Mouse (Mus musculus) stomach, embryonic 14.5 days (tissue): ENCODE measurements around the gene Krtap16-1. TPM values are rescaled to one million over a fixed set of nuclear protein-coding genes. Genes with fewer than 3 reads are reported as not detected.

ENCODE experiments used
- ATAC-seq: fragments of 200-750 bp; cut with Nextera tagmentation; 2 replicates; pipeline ENCODE4 v1.8.0; 2017; ENCODE audit warnings: low read depth, moderate TSS enrichment; ENCODE audit not compliant: insufficient number of reproducible peaks, insufficient read depth, low FRiP score
- H3K27ac ChIP-seq: fragments of 300-500 bp; sonication (generic); 2 replicates; pipeline ENCODE4 v1.5.1; 2014; ENCODE audit warnings: mild to moderate bottlenecking, low read length, moderate library complexity, mixed read lengths
- H3K27me3 ChIP-seq: fragments of 300-500 bp; sonication (generic); 2 replicates; pipeline ENCODE4 v1.6.1; 2014; ENCODE audit warnings: low read length, control low read depth, mixed read lengths; ENCODE audit not compliant: control insufficient read depth, insufficient read depth
- H3K36me3 ChIP-seq: fragments of 300-500 bp; sonication (generic); 2 replicates; pipeline ENCODE4 v1.6.1; 2014; ENCODE audit warnings: mild to moderate bottlenecking, control low read depth, low read length, moderate library complexity, mixed read lengths; ENCODE audit not compliant: control insufficient read depth, insufficient read depth
- H3K4me1 ChIP-seq: fragments of 300-500 bp; sonication (generic); 2 replicates; pipeline ENCODE4 v1.6.1; 2014; ENCODE audit warnings: low read length, control low read depth, mixed read lengths; ENCODE audit not compliant: control insufficient read depth, insufficient read depth
- H3K4me2 ChIP-seq: fragments of 300-500 bp; sonication (generic); replicated peaks from 2 replicates; pipeline ENCODE4 v1.6.1; 2014; ENCODE audit warnings: low read depth, low read length, control low read depth
- H3K4me3 ChIP-seq: fragments of 300-500 bp; sonication (generic); 2 replicates; pipeline ENCODE4 v1.5.1; 2014; ENCODE audit warnings: low read depth, low read length, control low read depth
- H3K9ac ChIP-seq: fragments of 300-500 bp; sonication (generic); replicated peaks from 2 replicates; pipeline ENCODE4 v1.6.1; 2014; ENCODE audit warnings: low read depth, mild to moderate bottlenecking, control low read depth, low read length, moderate library complexity, mixed read lengths
- H3K9me3 ChIP-seq: fragments of 300-500 bp; sonication (generic); 2 replicates; pipeline ENCODE4 v1.6.1; 2016; ENCODE audit warnings: low read depth, low read length, control low read depth; ENCODE audit not compliant: control insufficient read depth
- WGBS: fragments of 180-500 bp; shearing (Covaris S2); extraction: QIAGEN DNeasy Blood & Tissue Kit; methylation state at CpG from one replicate; pipeline ENCODE4 v1.1.7; 2014; 5-methylcytosine and 5-hydroxymethylcytosine counted together
- polyA plus RNA-seq: library from polyadenylated mRNA; unstranded; fragments of >200 nt; fragmentation: Nextera tagmentation; extraction: Ambion mirVana; gene quantifications from 2 replicates; pipeline ENCODE4 v1.2.1, GENCODE M21; 2014

Gene Krtap16-1
- polyA plus RNA-seq, 1 experiment from 2014 or later: not detected

GRCm38 (mm10) chr11:100005905-100006304 is 19.5 kb upstream of the Krtap16-1 start:
- H3K9me3 ChIP-seq: no peaks in the 10 kb centered on the region; the same call in 1 of the 2 replicates
- H3K27me3 ChIP-seq: no peaks in the 10 kb centered on the region
- 66% methylated on average over 8 of the region's 8 CpGs for WGBS
- no peak overlapping the region for H3K4me3 ChIP-seq
- no peak for ATAC-seq
- H3K36me3 ChIP-seq: no peaks in the 10 kb centered on the region
- no peak overlapping the region for H3K4me2 ChIP-seq
- no peaks in the 10 kb centered on the region for H3K4me1 ChIP-seq
- H3K27ac ChIP-seq: no peak overlapping the region
- no peak overlapping the region for H3K9ac ChIP-seq

GRCm38 (mm10) chr11:100004846-100005245 is 18.4 kb upstream of the Krtap16-1 start:
- 20% methylated on average over 6 of the region's 6 CpGs for WGBS
- no peak for ATAC-seq

GRCm38 (mm10) chr11:99999091-99999490 is 12.7 kb upstream of the Krtap16-1 start:
- ATAC-seq: no peak
- no peaks in the 10 kb centered on the region; the same call in 1 of the 2 replicates for H3K9me3 ChIP-seq
- no peak overlapping the region for H3K27ac ChIP-seq
- no peaks in the 10 kb centered on the region for H3K27me3 ChIP-seq
- no peak overlapping the region for H3K9ac ChIP-seq
- no peaks in the 10 kb centered on the region for H3K36me3 ChIP-seq
- 88% methylated on average over 7 of the region's 7 CpGs for WGBS
- H3K4me3 ChIP-seq: no peak overlapping the region
- H3K4me1 ChIP-seq: no peaks in the 10 kb centered on the region
- H3K4me2 ChIP-seq: no peak overlapping the region

More at GRCm38 (mm10) chr11:100004846-100005245, 18.4 kb upstream of the Krtap16-1 start:
- Histone ChIP-seq H3K4me2 (no peak overlapping the region), H3K9me3 (no peaks in the 10 kb centered on the region; the same call in 1 of the 2 replicates), H3K27me3 (no peaks in the 10 kb centered on the region), H3K36me3 (no peaks in the 10 kb centered on the region), H3K9ac (no peak overlapping the region), H3K27ac (no peak overlapping the region), H3K4me3 (no peak overlapping the region), H3K4me1 (no peaks in the 10 kb centered on the region)

GRCm38 (mm10) chr11:99994384-99994661 is 7.9 kb upstream of the Krtap16-1 start:
- no peaks in the 10 kb centered on the region for H3K27me3 ChIP-seq
- no peak overlapping the region for H3K4me3 ChIP-seq
- H3K9ac ChIP-seq: no peak overlapping the region
- H3K4me2 ChIP-seq: no peak overlapping the region
- no peak for ATAC-seq
- H3K27ac ChIP-seq: no peak overlapping the region
- 29% methylated on average over 4 of the region's 4 CpGs for WGBS
- no peaks in the 10 kb centered on the region for H3K9me3 ChIP-seq
- H3K36me3 ChIP-seq: no peaks in the 10 kb centered on the region
- H3K4me1 ChIP-seq: peaks cover 4% of the 10 kb centered on the region; the same call in 1 of the 2 replicates

GRCm38 (mm10) chr11:99993620-99994383 is 7.4 kb upstream of the Krtap16-1 start, which contains the start of gene Krtap17-1:
Gene Krtap17-1 (minus strand): TSS chr11:99993994.
- no peak within 1 kb of the TSS for H3K27ac ChIP-seq
- H3K4me3 ChIP-seq: no peak within 1 kb of the TSS
- no peak within 1 kb of the TSS; the same call in 1 of the 2 replicates for H3K4me2 ChIP-seq
- no peaks in the 10 kb centered on the region for H3K9me3 ChIP-seq
- no peaks in the 10 kb centered on the region for H3K27me3 ChIP-seq
- no peak within 1 kb of the TSS for H3K9ac ChIP-seq
- peaks cover 4% of the 10 kb centered on the region; the same call in 1 of the 2 replicates for H3K4me1 ChIP-seq
- WGBS: 16% methylated on average over 26 of the region's 26 CpGs
- no peak for ATAC-seq
- H3K36me3 ChIP-seq: no peaks in the 10 kb centered on the region

- no peaks in the 10 kb centered on the region for H3K36me3 ChIP-seq
- WGBS: 72% methylated on average over 3 of the region's 3 CpGs
- no peaks in the 10 kb centered on the region for H3K9me3 ChIP-seq
- no peak for ATAC-seq
- H3K4me2 ChIP-seq: no peak overlapping the region
- H3K4me3 ChIP-seq: no peak overlapping the region
- no peak overlapping the region for H3K9ac ChIP-seq
- no peaks in the 10 kb centered on the region for H3K27me3 ChIP-seq
- peaks cover 4% of the 10 kb centered on the region; the same call in 1 of the 2 replicates for H3K4me1 ChIP-seq
- H3K27ac ChIP-seq: no peak overlapping the region
These were observed 4.2 kb upstream of the Krtap16-1 start for GRCm38 (mm10) chr11:99990571-99990970.

- peaks cover 4% of the 10 kb centered on the region; the same call in 1 of the 2 replicates for H3K4me1 ChIP-seq
- no peak overlapping the region for H3K4me3 ChIP-seq
- no peaks in the 10 kb centered on the region for H3K27me3 ChIP-seq
- no peak overlapping the region for H3K4me2 ChIP-seq
- no peak overlapping the region for H3K9ac ChIP-seq
- H3K36me3 ChIP-seq: no peaks in the 10 kb centered on the region
- WGBS: 87% methylated on average over 6 of the region's 6 CpGs
- no peak overlapping the region for H3K27ac ChIP-seq
- ATAC-seq: no peak
- no peaks in the 10 kb centered on the region for H3K9me3 ChIP-seq
These were observed 3.5 kb upstream of the Krtap16-1 start for GRCm38 (mm10) chr11:99989881-99990405.

GRCm38 (mm10) chr11:99988530-99988929 is 2.1 kb upstream of the Krtap16-1 start:
- no peaks in the 10 kb centered on the region; the same call in 1 of the 2 replicates for H3K4me1 ChIP-seq
- no peaks in the 10 kb centered on the region for H3K36me3 ChIP-seq
- ATAC-seq: no peak
- H3K4me3 ChIP-seq: no peak overlapping the region
- H3K9ac ChIP-seq: no peak overlapping the region
- no peaks in the 10 kb centered on the region for H3K27me3 ChIP-seq
- no peak overlapping the region for H3K27ac ChIP-seq
- no peaks in the 10 kb centered on the region for H3K9me3 ChIP-seq
- H3K4me2 ChIP-seq: no peak overlapping the region
- 89% methylated on average over 3 of the region's 3 CpGs for WGBS
